Mouse (Mus musculus): Measurements from ENCODE around the gene Olfr574. TPM values are rescaled to one million over a fixed set of nuclear protein-coding genes. Genes with fewer than 3 reads are reported as not detected.

Gene Olfr574
- polyA plus RNA-seq (2012; rRNA removed) = not detected in 2 replicates

GRCm38 (mm10) chr7:102948167-102948566 lies at the start of gene Olfr574:
Olfr574 (plus strand) TSS chr7:102948467.
- Histone ChIP-seq H3K4me1 (ENCODE audit: control insufficient read depth, insufficient read depth, low read length) (no peaks in the 10 kb centered on the region), H3K4me3 (ENCODE audit: insufficient read depth, low read length) (no peak within 1 kb of the TSS), H3K27ac (ENCODE audit: insufficient read depth, low read length) (no peak within 1 kb of the TSS)
- TF ChIP-seq CTCF (IDR thresholded peaks at IDR 0.05; ENCODE audit: extremely low read depth, insufficient read depth, low read length) (no peak), POLR2A (IDR thresholded peaks at IDR 0.05; ENCODE audit: extremely low read depth, insufficient read depth, low read length) (no peak)

- Histone ChIP-seq H3K4me3 (ENCODE audit: insufficient read depth, low read length) (no peak overlapping the region), H3K4me1 (ENCODE audit: control insufficient read depth, insufficient read depth, low read length) (no peaks in the 10 kb centered on the region), H3K27ac (ENCODE audit: insufficient read depth, low read length) (no peak overlapping the region)
- TF ChIP-seq POLR2A (IDR thresholded peaks at IDR 0.05; ENCODE audit: extremely low read depth, insufficient read depth, low read length) = no peak
- TF ChIP-seq CTCF (IDR thresholded peaks at IDR 0.05; ENCODE audit: extremely low read depth, insufficient read depth, low read length) = no peak
These were observed 33.0 kb upstream of the Olfr574 start for GRCm38 (mm10) chr7:102915261-102915660.

GRCm38 (mm10) chr7:102916405-102916804 lies 31.9 kb upstream of the Olfr574 start:
- Histone ChIP-seq H3K4me1 (ENCODE audit: control insufficient read depth, insufficient read depth, low read length) (no peaks in the 10 kb centered on the region), H3K4me3 (ENCODE audit: insufficient read depth, low read length) (no peak overlapping the region), H3K27ac (ENCODE audit: insufficient read depth, low read length) (no peak overlapping the region)
- no peak for TF ChIP-seq POLR2A (IDR thresholded peaks at IDR 0.05; ENCODE audit: extremely low read depth, insufficient read depth, low read length)

GRCm38 (mm10) chr7:102917032-102917875 lies 31.0 kb upstream of the Olfr574 start, which contains the start of gene Olfr571:
Olfr571 (minus strand) TSS chr7:102917536.
- H3K4me3 ChIP-seq (ENCODE audit: insufficient read depth, low read length) = no peak within 1 kb of the TSS
- no peak for TF ChIP-seq CTCF (IDR thresholded peaks at IDR 0.05; ENCODE audit: extremely low read depth, insufficient read depth, low read length)
- no peak for TF ChIP-seq POLR2A (IDR thresholded peaks at IDR 0.05; ENCODE audit: extremely low read depth, insufficient read depth, low read length)
- H3K27ac ChIP-seq (ENCODE audit: insufficient read depth, low read length) = no peak within 1 kb of the TSS
- no peaks in the 10 kb centered on the region for H3K4me1 ChIP-seq (ENCODE audit: control insufficient read depth, insufficient read depth, low read length)

- no peak overlapping the region for H3K4me3 ChIP-seq (ENCODE audit: insufficient read depth, low read length)
- H3K4me1 ChIP-seq (ENCODE audit: control insufficient read depth, insufficient read depth, low read length) = no peaks in the 10 kb centered on the region
- TF ChIP-seq POLR2A (IDR thresholded peaks at IDR 0.05; ENCODE audit: extremely low read depth, insufficient read depth, low read length) = no peak
- TF ChIP-seq CTCF (IDR thresholded peaks at IDR 0.05; ENCODE audit: extremely low read depth, insufficient read depth, low read length) = 0 out of 2 replicates have a peak, but pooled peaks have one; percentile 0
- no peak overlapping the region for H3K27ac ChIP-seq (ENCODE audit: insufficient read depth, low read length)
These were observed 28.6 kb upstream of the Olfr574 start for GRCm38 (mm10) chr7:102919632-102920031.

- Histone ChIP-seq H3K4me1 (ENCODE audit: control insufficient read depth, insufficient read depth, low read length) (no peaks in the 10 kb centered on the region), H3K27ac (ENCODE audit: insufficient read depth, low read length) (no peak within 1 kb of the TSS), H3K4me3 (ENCODE audit: insufficient read depth, low read length) (no peak within 1 kb of the TSS)
- TF ChIP-seq POLR2A (IDR thresholded peaks at IDR 0.05; ENCODE audit: extremely low read depth, insufficient read depth, low read length) (no peak), CTCF (IDR thresholded peaks at IDR 0.05; ENCODE audit: extremely low read depth, insufficient read depth, low read length) (no peak)
These were observed 24.2 kb upstream of the Olfr574 start, which contains the start of gene Olfr572 for GRCm38 (mm10) chr7:102924109-102924508. Olfr572 (plus strand) TSS chr7:102924409.

GRCm38 (mm10) chr7:102927105-102927504 lies 21.2 kb upstream of the Olfr574 start:
- Histone ChIP-seq H3K4me3 (ENCODE audit: insufficient read depth, low read length) (no peak overlapping the region), H3K27ac (ENCODE audit: insufficient read depth, low read length) (no peak overlapping the region), H3K4me1 (ENCODE audit: control insufficient read depth, insufficient read depth, low read length) (no peaks in the 10 kb centered on the region)
- no peak for TF ChIP-seq CTCF (IDR thresholded peaks at IDR 0.05; ENCODE audit: extremely low read depth, insufficient read depth, low read length)
- no peak for TF ChIP-seq POLR2A (IDR thresholded peaks at IDR 0.05; ENCODE audit: extremely low read depth, insufficient read depth, low read length)

- Histone ChIP-seq H3K4me1 (ENCODE audit: control insufficient read depth, insufficient read depth, low read length) (no peaks in the 10 kb centered on the region), H3K4me3 (ENCODE audit: insufficient read depth, low read length) (no peak within 1 kb of the TSS), H3K27ac (ENCODE audit: insufficient read depth, low read length) (no peak within 1 kb of the TSS)
- TF ChIP-seq CTCF (IDR thresholded peaks at IDR 0.05; ENCODE audit: extremely low read depth, insufficient read depth, low read length) = no peak
- no peak for TF ChIP-seq POLR2A (IDR thresholded peaks at IDR 0.05; ENCODE audit: extremely low read depth, insufficient read depth, low read length)
These were observed 5.8 kb upstream of the Olfr574 start, which contains the start of gene Olfr573-ps1 for GRCm38 (mm10) chr7:102942475-102942874. Olfr573-ps1 (minus strand) TSS chr7:102942575.

GRCm38 (mm10) chr7:102943417-102943816 lies 4.8 kb upstream of the Olfr574 start:
- TF ChIP-seq CTCF (IDR thresholded peaks at IDR 0.05; ENCODE audit: extremely low read depth, insufficient read depth, low read length) (no peak), POLR2A (IDR thresholded peaks at IDR 0.05; ENCODE audit: extremely low read depth, insufficient read depth, low read length) (no peak)
- Histone ChIP-seq H3K27ac (ENCODE audit: insufficient read depth, low read length) (no peak overlapping the region), H3K4me1 (ENCODE audit: control insufficient read depth, insufficient read depth, low read length) (no peaks in the 10 kb centered on the region)

GRCm38 (mm10) chr7:102950732-102951131 lies 2.5 kb downstream of the Olfr574 start:
- H3K4me1 ChIP-seq (ENCODE audit: control insufficient read depth, insufficient read depth, low read length) = no peaks in the 10 kb centered on the region
- H3K27ac ChIP-seq (ENCODE audit: insufficient read depth, low read length) = no peak overlapping the region
- H3K4me3 ChIP-seq (ENCODE audit: insufficient read depth, low read length) = no peak overlapping the region
- no peak for TF ChIP-seq POLR2A (IDR thresholded peaks at IDR 0.05; ENCODE audit: extremely low read depth, insufficient read depth, low read length)
- no peak for TF ChIP-seq CTCF (IDR thresholded peaks at IDR 0.05; ENCODE audit: extremely low read depth, insufficient read depth, low read length)

More at GRCm38 (mm10) chr7:102943417-102943816, 4.8 kb upstream of the Olfr574 start:
- no peak overlapping the region for H3K4me3 ChIP-seq (ENCODE audit: insufficient read depth, low read length)

Data from cortical plate, adult 2 months (tissue).